Mouse (Mus musculus): ENCODE results near the gene Srsf11. TPM values are rescaled to one million over a fixed set of nuclear protein-coding genes. Genes with fewer than 3 reads are reported as not detected.
A peak's percentile ranks its signal among the peaks of the same experiment; 100 is the strongest.

Srsf11 gene
- polyA plus RNA-seq, 1 experiment from 2014 or later, result 338 TPM

- 29% methylated on average over 1 of the region's 1 CpGs for WGBS
- Histone ChIP-seq H3K4me3 (ENCODE audit: low read length) (no peak overlapping the region), H3K9me3 (ENCODE audit: control insufficient read depth, low read length) (no peaks in the 10 kb centered on the region), H3K4me1 (ENCODE audit: control insufficient read depth, insufficient read depth, low read length) (no peaks in the 10 kb centered on the region), H3K36me3 (ENCODE audit: control insufficient read depth, insufficient read depth, low read length) (peaks cover 60% of the 10 kb centered on the region), H3K27me3 (ENCODE audit: control insufficient read depth, insufficient read depth, low read length) (no peaks in the 10 kb centered on the region), H3K27ac (ENCODE audit: low read depth, low read length) (no peak overlapping the region), H3K4me2 (replicated peaks; ENCODE audit: low read depth, low read length) (no peak overlapping the region), H3K9ac (ENCODE audit: low read depth, low read length) (no peak overlapping the region)
- no peak for ATAC-seq (ENCODE audit: low FRiP score, low TSS enrichment)
Measured at GRCm38 (mm10) chr3:158009762-158010320, 26.6 kb downstream of the Srsf11 start.

- Histone ChIP-seq H3K4me2 (replicated peaks; ENCODE audit: low read depth, low read length) (no peak overlapping the region), H3K4me1 (ENCODE audit: control insufficient read depth, insufficient read depth, low read length) (no peaks in the 10 kb centered on the region), H3K36me3 (ENCODE audit: control insufficient read depth, insufficient read depth, low read length) (peaks cover 58% of the 10 kb centered on the region), H3K9ac (ENCODE audit: low read depth, low read length) (no peak overlapping the region), H3K9me3 (ENCODE audit: control insufficient read depth, low read length) (no peaks in the 10 kb centered on the region), H3K27me3 (ENCODE audit: control insufficient read depth, insufficient read depth, low read length) (no peaks in the 10 kb centered on the region), H3K4me3 (ENCODE audit: low read length) (no peak overlapping the region), H3K27ac (ENCODE audit: low read depth, low read length) (no peak overlapping the region)
- 73% methylated on average over 1 of the region's 1 CpGs for WGBS
- no peak for ATAC-seq (ENCODE audit: low FRiP score, low TSS enrichment)
Measured at GRCm38 (mm10) chr3:158008647-158009046, 27.8 kb downstream of the Srsf11 start.

GRCm38 (mm10) chr3:157998742-157999369 lies 37.6 kb downstream of the Srsf11 start:
- H3K9me3 ChIP-seq (ENCODE audit: control insufficient read depth, low read length), result no peaks in the 10 kb centered on the region
- ATAC-seq (ENCODE audit: low FRiP score, low TSS enrichment), result no peak
- 56% methylated on average over 1 of the region's 1 CpGs for WGBS
- H3K4me2 ChIP-seq (replicated peaks; ENCODE audit: low read depth, low read length), result no peak overlapping the region
- no peaks in the 10 kb centered on the region for H3K4me1 ChIP-seq (ENCODE audit: control insufficient read depth, insufficient read depth, low read length)
- no peaks in the 10 kb centered on the region for H3K27me3 ChIP-seq (ENCODE audit: control insufficient read depth, insufficient read depth, low read length)
- peaks cover 30% of the 10 kb centered on the region; the same call in 1 of the 2 replicates for H3K36me3 ChIP-seq (ENCODE audit: control insufficient read depth, insufficient read depth, low read length)
- no peak overlapping the region for H3K9ac ChIP-seq (ENCODE audit: low read depth, low read length)
- H3K27ac ChIP-seq (ENCODE audit: low read depth, low read length), result no peak overlapping the region
- H3K4me3 ChIP-seq (ENCODE audit: low read length), result no peak overlapping the region

GRCm38 (mm10) chr3:157995726-157996125 lies 40.7 kb downstream of the Srsf11 start:
- WGBS, result 90% methylated on average over 2 of the region's 2 CpGs
- H3K27me3 ChIP-seq (ENCODE audit: control insufficient read depth, insufficient read depth, low read length), result no peaks in the 10 kb centered on the region

GRCm38 (mm10) chr3:157993322-157993721 lies 43.1 kb downstream of the Srsf11 start:
- Histone ChIP-seq H3K4me1 (ENCODE audit: control insufficient read depth, insufficient read depth, low read length) (no peaks in the 10 kb centered on the region), H3K9me3 (ENCODE audit: control insufficient read depth, low read length) (no peaks in the 10 kb centered on the region), H3K9ac (ENCODE audit: low read depth, low read length) (no peak overlapping the region), H3K4me2 (replicated peaks; ENCODE audit: low read depth, low read length) (no peak overlapping the region), H3K27ac (ENCODE audit: low read depth, low read length) (no peak overlapping the region), H3K4me3 (ENCODE audit: low read length) (no peak overlapping the region), H3K27me3 (ENCODE audit: control insufficient read depth, insufficient read depth, low read length) (no peaks in the 10 kb centered on the region), H3K36me3 (ENCODE audit: control insufficient read depth, insufficient read depth, low read length) (peaks cover 27% of the 10 kb centered on the region)
- ATAC-seq (ENCODE audit: low FRiP score, low TSS enrichment), result no peak

More at GRCm38 (mm10) chr3:157995726-157996125, 40.7 kb downstream of the Srsf11 start:
- no peak overlapping the region for H3K27ac ChIP-seq (ENCODE audit: low read depth, low read length)
- no peak overlapping the region for H3K4me2 ChIP-seq (replicated peaks; ENCODE audit: low read depth, low read length)
- H3K4me1 ChIP-seq (ENCODE audit: control insufficient read depth, insufficient read depth, low read length), result no peaks in the 10 kb centered on the region
- no peak overlapping the region for H3K9ac ChIP-seq (ENCODE audit: low read depth, low read length)
- no peak overlapping the region for H3K4me3 ChIP-seq (ENCODE audit: low read length)
- no peak for ATAC-seq (ENCODE audit: low FRiP score, low TSS enrichment)
- H3K9me3 ChIP-seq (ENCODE audit: control insufficient read depth, low read length), result no peaks in the 10 kb centered on the region
- peaks cover 18% of the 10 kb centered on the region; the same call in 1 of the 2 replicates for H3K36me3 ChIP-seq (ENCODE audit: control insufficient read depth, insufficient read depth, low read length)

- ATAC-seq (ENCODE audit: low FRiP score, low TSS enrichment), result peak; percentile 68; the same call in 1 of the 2 replicates
- no peaks in the 10 kb centered on the region for H3K4me1 ChIP-seq (ENCODE audit: control insufficient read depth, insufficient read depth, low read length)
- H3K36me3 ChIP-seq (ENCODE audit: control insufficient read depth, insufficient read depth, low read length), result no peaks in the 10 kb centered on the region; the same call in 1 of the 2 replicates
- no peaks in the 10 kb centered on the region for H3K9me3 ChIP-seq (ENCODE audit: control insufficient read depth, low read length)
- no peak overlapping the region for H3K27ac ChIP-seq (ENCODE audit: low read depth, low read length)
- H3K4me3 ChIP-seq (ENCODE audit: low read length), result no peak overlapping the region
- H3K27me3 ChIP-seq (ENCODE audit: control insufficient read depth, insufficient read depth, low read length), result no peaks in the 10 kb centered on the region
- no peak overlapping the region for H3K4me2 ChIP-seq (replicated peaks; ENCODE audit: low read depth, low read length)
- H3K9ac ChIP-seq (ENCODE audit: low read depth, low read length), result no peak overlapping the region
Measured at GRCm38 (mm10) chr3:157979619-157980018, 56.8 kb downstream of the Srsf11 start.

- Histone ChIP-seq H3K4me3 (ENCODE audit: low read length) (no peak overlapping the region), H3K9me3 (ENCODE audit: control insufficient read depth, low read length) (no peaks in the 10 kb centered on the region), H3K27ac (ENCODE audit: low read depth, low read length) (no peak overlapping the region), H3K36me3 (ENCODE audit: control insufficient read depth, insufficient read depth, low read length) (no peaks in the 10 kb centered on the region; the same call in 1 of the 2 replicates), H3K27me3 (ENCODE audit: control insufficient read depth, insufficient read depth, low read length) (no peaks in the 10 kb centered on the region), H3K4me1 (ENCODE audit: control insufficient read depth, insufficient read depth, low read length) (no peaks in the 10 kb centered on the region), H3K4me2 (replicated peaks; ENCODE audit: low read depth, low read length) (no peak overlapping the region), H3K9ac (ENCODE audit: low read depth, low read length) (no peak overlapping the region)
- ATAC-seq (ENCODE audit: low FRiP score, low TSS enrichment), result no peak
- WGBS, result 97% methylated on average over 2 of the region's 2 CpGs
Measured at GRCm38 (mm10) chr3:157973236-157973635, 63.2 kb downstream of the Srsf11 start.

GRCm38 (mm10) chr3:157971151-157971550 lies 65.3 kb downstream of the Srsf11 start:
- H3K36me3 ChIP-seq (ENCODE audit: control insufficient read depth, insufficient read depth, low read length), result no peaks in the 10 kb centered on the region
- H3K4me1 ChIP-seq (ENCODE audit: control insufficient read depth, insufficient read depth, low read length), result no peaks in the 10 kb centered on the region
- no peak overlapping the region for H3K27ac ChIP-seq (ENCODE audit: low read depth, low read length)
- H3K27me3 ChIP-seq (ENCODE audit: control insufficient read depth, insufficient read depth, low read length), result no peaks in the 10 kb centered on the region
- H3K9me3 ChIP-seq (ENCODE audit: control insufficient read depth, low read length), result no peaks in the 10 kb centered on the region
- ATAC-seq (ENCODE audit: low FRiP score, low TSS enrichment), result no peak
- H3K9ac ChIP-seq (ENCODE audit: low read depth, low read length), result no peak overlapping the region
- WGBS, result 93% methylated on average over 2 of the region's 2 CpGs
- H3K4me3 ChIP-seq (ENCODE audit: low read length), result no peak overlapping the region
- no peak overlapping the region for H3K4me2 ChIP-seq (replicated peaks; ENCODE audit: low read depth, low read length)

Data from kidney, embryonic 14.5 days (tissue).